Mouse (Mus musculus): ENCODE data around the gene Prss44. TPM values are rescaled to one million over a fixed set of nuclear protein-coding genes. Genes with fewer than 3 reads are reported as not detected.

Prss44 gene
- total and polyA plus RNA-seq, 3 experiments: 0.17 TPM; not detected in 2

DNA sequence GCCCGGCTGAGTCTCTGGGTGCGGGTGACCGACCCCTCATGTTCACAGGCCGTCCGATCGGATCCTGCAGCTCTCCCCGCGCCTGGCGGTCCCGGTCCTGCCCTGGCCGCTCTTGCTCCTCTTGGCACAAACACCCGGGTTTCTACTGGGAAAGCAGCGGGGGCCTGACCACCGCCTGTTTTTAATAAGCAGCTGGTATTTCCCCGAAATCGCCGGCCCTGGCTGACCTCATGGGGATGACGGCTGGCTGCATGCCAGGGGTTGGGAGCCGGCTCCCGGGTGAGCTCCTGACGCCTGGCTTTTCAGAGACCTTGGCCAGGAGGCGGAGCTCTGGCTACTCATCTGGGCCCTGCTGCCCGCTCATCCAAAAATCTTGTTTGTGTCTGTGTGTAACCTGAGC lies 32.1 kb upstream of the Prss44 start:
- no peak overlapping the region for H3K4me3 ChIP-seq (replicated peaks in 1 of 3; ENCODE audit: low read depth in 2 of 3, low read length in 2 of 3, poor library complexity in 1 of 3)
- in situ Hi-C loops (cut with MboI; ENCODE audit: low pct_ligation_motif_present, low pct_unique_long_range_greater_than_20kb, low sequenced_read_pairs): no loop called here
- H3K27ac ChIP-seq (ENCODE audit: insufficient read depth, low read depth): no peak overlapping the region

GRCm38 (mm10) chr9:110783611-110784010 lies 30.2 kb upstream of the Prss44 start:
- Histone ChIP-seq H3K27me3 (replicated peaks) (peaks cover 15% of the 10 kb centered on the region), H3K4me1 (ENCODE audit: control insufficient read depth in 1 of 2, insufficient read depth in 2 of 2) (peaks cover 3 to 25% of the 10 kb centered on the region in 2 experiments; a peak in 3 of 4 replicates), H3K9ac (ENCODE audit: insufficient read depth, low read depth) (no peak overlapping the region), H3K27ac (ENCODE audit: insufficient read depth, low read depth) (no peak overlapping the region), H3K79me2 (replicated peaks; ENCODE audit: control insufficient read depth, extremely low read depth, insufficient read depth, poor library complexity, severe bottlenecking) (no peaks in the 10 kb centered on the region), H3K4me2 (ENCODE audit: insufficient read depth, low read depth, poor library complexity, severe bottlenecking) (no peak overlapping the region), H3K9me3 (replicated peaks; ENCODE audit: low read length) (peaks cover 9% of the 10 kb centered on the region), H3K36me3 (replicated peaks in 1 of 2; ENCODE audit: control insufficient read depth in 1 of 2, insufficient read depth in 1 of 2, low read length in 1 of 2) (no peaks in the 10 kb centered on the region), H3K4me3 (replicated peaks in 1 of 3; ENCODE audit: low read depth in 2 of 3, low read length in 2 of 3, poor library complexity in 1 of 3) (no peak overlapping the region)
- in situ Hi-C loops (cut with MboI; ENCODE audit: low pct_ligation_motif_present, low pct_unique_long_range_greater_than_20kb, low sequenced_read_pairs) (no loop called here), dilution Hi-C loops (cut with MboI; ENCODE audit: extremely low pct_ligation_motif_present, extremely low pct_unique_long_range_greater_than_20kb, low sequenced_read_pairs) (no loop called here)
- TF ChIP-seq ETS1 (conservative IDR thresholded peaks at IDR 0.05; ENCODE audit: low read depth, low read length) (no peak), JUN (IDR thresholded peaks at IDR 0.05; ENCODE audit: insufficient read depth, low read depth, low read length) (no peak), NRF1 (IDR thresholded peaks at IDR 0.05; ENCODE audit: low read depth, low read length) (no peak), IRF4 (IDR thresholded peaks at IDR 0.05; ENCODE audit: low read depth, low read length) (no peak), CTCF (conservative IDR thresholded peaks at IDR 0.05 in 1 of 2, IDR thresholded peaks at IDR 0.05 in 1 of 2; ENCODE audit: low read depth in 2 of 2, low read length in 2 of 2) (no peak), ZC3H11A (IDR thresholded peaks at IDR 0.05; ENCODE audit: low read depth, low read length) (no peak), SIN3A (IDR thresholded peaks at IDR 0.05; ENCODE audit: low read length) (no peak), JUND (conservative IDR thresholded peaks at IDR 0.05; ENCODE audit: low read depth, low read length) (no peak), CHD2 (IDR thresholded peaks at IDR 0.05; ENCODE audit: low read length) (no peak), TBP (conservative IDR thresholded peaks at IDR 0.05; ENCODE audit: low read depth, low read length) (no peak), KAT2A (IDR thresholded peaks at IDR 0.05; ENCODE audit: insufficient replicate concordance, low read length) (no peak), ELF1 (IDR thresholded peaks at IDR 0.05; ENCODE audit: low read depth, low read length) (no peak), RCOR1 (conservative IDR thresholded peaks at IDR 0.05; ENCODE audit: low read depth, low read length) (no peak), TCF12 (IDR thresholded peaks at IDR 0.05; ENCODE audit: low read depth, low read length) (no peak), POLR2AphosphoS2 (IDR thresholded peaks at IDR 0.05; ENCODE audit: low read depth, low read length) (no peak), ZNF384 (IDR thresholded peaks at IDR 0.05; ENCODE audit: low read depth, low read length) (no peak), MAZ (IDR thresholded peaks at IDR 0.05; ENCODE audit: low read depth, low read length) (no peak), MXI1 (IDR thresholded peaks at IDR 0.05; ENCODE audit: low read depth, low read length) (no peak), CHD1 (IDR thresholded peaks at IDR 0.05; ENCODE audit: low read depth, low read length) (no peak), MYC (IDR thresholded peaks at IDR 0.05; ENCODE audit: low read depth, low read length) (no peak)
- DNase-seq (ENCODE audit: extremely low read depth): no peak

More for the DNA sequence above, 32.1 kb upstream of the Prss44 start:
- Histone ChIP-seq H3K4me1 (ENCODE audit: control insufficient read depth in 1 of 2, insufficient read depth in 2 of 2) (peaks cover 3 to 25% of the 10 kb centered on the region in 2 experiments; a peak in 3 of 4 replicates), H3K9me3 (replicated peaks; ENCODE audit: low read length) (peaks cover 4% of the 10 kb centered on the region), H3K9ac (ENCODE audit: insufficient read depth, low read depth) (peak overlapping the region; percentile 21; the same call in 1 of the 2 replicates), H3K27me3 (replicated peaks) (peaks cover 33% of the 10 kb centered on the region), H3K4me2 (ENCODE audit: insufficient read depth, low read depth, poor library complexity, severe bottlenecking) (peak overlapping the region; percentile 62; the same call in 1 of the 2 replicates), H3K79me2 (replicated peaks; ENCODE audit: control insufficient read depth, extremely low read depth, insufficient read depth, poor library complexity, severe bottlenecking) (no peaks in the 10 kb centered on the region), H3K36me3 (replicated peaks in 1 of 2; ENCODE audit: control insufficient read depth in 1 of 2, insufficient read depth in 1 of 2, low read length in 1 of 2) (no peaks in the 10 kb centered on the region)
- dilution Hi-C loops (cut with MboI; ENCODE audit: extremely low pct_ligation_motif_present, extremely low pct_unique_long_range_greater_than_20kb, low sequenced_read_pairs): no loop called here
- TF ChIP-seq JUND (conservative IDR thresholded peaks at IDR 0.05; ENCODE audit: low read depth, low read length) (no peak), MAX (IDR thresholded peaks at IDR 0.05; ENCODE audit: low read length) (no peak), GABPA (IDR thresholded peaks at IDR 0.05; ENCODE audit: insufficient replicate concordance, low read depth, low read length) (no peak), KAT2A (IDR thresholded peaks at IDR 0.05; ENCODE audit: insufficient replicate concordance, low read length) (no peak), CTCF (conservative IDR thresholded peaks at IDR 0.05 in 1 of 2, IDR thresholded peaks at IDR 0.05 in 1 of 2; ENCODE audit: low read depth in 2 of 2, low read length in 2 of 2) (no peak), MAZ (IDR thresholded peaks at IDR 0.05; ENCODE audit: low read depth, low read length) (no peak), CHD2 (IDR thresholded peaks at IDR 0.05; ENCODE audit: low read length) (no peak), TBP (conservative IDR thresholded peaks at IDR 0.05; ENCODE audit: low read depth, low read length) (no peak), MAFK (IDR thresholded peaks at IDR 0.05; ENCODE audit: insufficient replicate concordance, low read length) (no peak), IRF4 (IDR thresholded peaks at IDR 0.05; ENCODE audit: low read depth, low read length) (no peak), ZKSCAN1 (IDR thresholded peaks at IDR 0.05; ENCODE audit: borderline replicate concordance, low read depth, low read length) (no peak), RCOR1 (conservative IDR thresholded peaks at IDR 0.05; ENCODE audit: low read depth, low read length) (no peak), USF1 (IDR thresholded peaks at IDR 0.05; ENCODE audit: low read depth, low read length) (no peak)
- DNase-seq (ENCODE audit: extremely low read depth): no peak
